Mouse (Mus musculus): Measurements from ENCODE around the gene Armc9.

The Armc9 gene

DNA sequence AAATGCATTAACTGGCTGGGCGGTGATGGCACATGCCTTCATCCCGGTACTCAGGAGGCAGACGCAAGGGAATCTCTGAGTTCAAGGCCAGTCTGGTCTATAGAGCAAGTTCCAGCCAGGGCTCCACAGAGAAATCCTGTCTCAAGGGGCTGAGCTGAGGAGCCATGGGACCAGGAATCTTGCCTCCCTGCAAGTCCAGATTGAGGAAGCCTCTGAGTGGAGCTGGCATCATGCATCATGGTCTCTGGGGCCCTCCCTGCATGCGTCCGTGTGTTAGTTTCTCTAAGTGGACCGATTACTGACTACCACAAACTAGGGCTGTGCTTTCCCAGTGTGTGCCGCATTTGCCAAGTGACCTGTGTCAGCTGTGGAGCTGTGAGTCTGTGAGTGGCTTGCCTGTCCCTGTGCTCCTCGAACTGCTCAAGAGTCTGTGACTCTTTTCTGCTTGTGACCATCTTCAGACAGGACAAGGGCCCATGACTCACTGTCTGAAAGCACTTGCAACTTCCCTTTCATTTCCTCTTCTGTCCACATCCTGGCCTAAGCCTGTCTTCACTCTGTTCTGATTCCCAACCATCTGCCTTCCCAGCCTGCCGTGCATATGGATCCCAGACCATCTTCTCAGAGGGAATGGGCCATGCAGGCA, 74.7 kb downstream of the Armc9 start:
- no peak for DNase-seq

DNA sequence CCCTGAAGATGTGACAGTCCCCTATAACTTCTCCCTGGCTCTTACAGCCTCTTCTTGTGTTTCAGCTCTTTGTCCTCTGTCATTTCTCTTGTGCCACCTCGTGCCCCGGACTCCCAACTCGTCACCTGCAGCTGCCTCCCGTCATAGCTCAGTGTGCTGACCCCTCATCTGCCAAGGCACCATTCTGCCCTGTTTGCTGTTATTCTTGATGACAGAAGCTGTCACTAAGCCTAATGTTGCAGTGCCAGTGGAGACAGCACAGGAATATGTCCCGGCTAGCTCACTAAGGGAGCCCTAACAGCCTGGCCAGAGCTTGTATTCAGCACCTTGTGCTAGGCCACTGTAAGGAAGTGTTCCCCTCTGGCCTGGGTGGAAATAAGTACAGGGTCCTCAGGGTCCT, 78.1 kb downstream of the Armc9 start:
- no peak for DNase-seq

DNA sequence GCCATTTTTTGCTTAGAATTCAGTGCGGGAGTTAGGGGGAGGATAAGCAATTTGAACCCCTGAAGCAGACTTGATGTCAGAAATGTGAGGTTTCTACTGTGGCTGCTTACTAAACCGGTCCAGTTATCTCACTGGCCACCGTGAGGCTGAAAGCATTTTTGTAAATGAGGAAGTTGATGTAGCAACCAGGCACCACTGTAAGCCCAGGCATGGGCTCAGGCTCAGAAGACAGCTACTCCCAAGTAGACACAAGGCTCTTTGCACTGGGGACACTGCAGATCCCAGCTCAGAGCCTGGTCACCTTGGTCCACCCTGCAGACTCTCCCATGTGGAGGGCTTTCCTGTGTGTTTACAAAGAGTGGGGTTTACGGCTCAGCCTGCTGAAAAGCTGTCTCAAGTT, 79.2 kb downstream of the Armc9 start:
- DNase-seq = no peak

DNA sequence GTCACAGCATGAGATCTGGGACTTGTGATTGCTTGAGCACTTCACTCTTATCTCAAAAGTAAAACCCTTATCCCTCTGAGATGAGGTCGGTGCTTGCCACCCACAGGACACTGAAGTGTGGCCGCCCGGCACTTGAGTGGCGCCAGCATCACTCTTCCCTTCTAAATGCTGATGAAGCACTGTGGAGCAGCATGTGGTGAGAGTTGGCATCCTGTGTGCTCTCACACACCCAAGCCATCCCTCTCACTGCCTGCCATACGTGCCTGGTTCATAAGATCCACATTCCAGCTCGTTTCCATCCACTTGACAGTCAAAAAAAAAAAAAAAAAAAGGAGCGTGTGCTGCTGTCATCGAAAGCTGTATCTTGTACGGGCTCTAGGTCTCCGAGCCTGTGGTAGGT, 80.5 kb downstream of the Armc9 start:
- no peak for DNase-seq

DNA sequence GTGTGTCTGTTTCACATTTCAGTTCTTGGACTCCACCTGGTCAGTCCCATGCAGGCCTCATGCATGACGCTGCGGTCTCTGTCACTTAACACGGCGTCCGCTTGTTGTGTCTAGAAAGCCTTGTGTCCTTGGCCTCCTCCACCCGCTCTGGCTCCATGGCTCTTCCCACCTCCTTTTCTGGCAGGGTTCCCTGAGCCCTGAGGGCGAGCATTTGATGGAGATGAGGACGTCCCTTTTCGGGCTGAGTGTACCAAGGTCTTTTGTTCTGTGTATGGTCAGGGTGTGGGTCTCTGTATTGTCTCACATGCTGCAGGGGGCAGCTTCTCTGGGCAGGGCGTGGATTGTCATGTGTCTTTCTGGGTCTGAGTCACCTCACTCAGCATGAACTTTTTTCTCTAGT, 81.9 kb downstream of the Armc9 start:
- no peak for DNase-seq

DNA sequence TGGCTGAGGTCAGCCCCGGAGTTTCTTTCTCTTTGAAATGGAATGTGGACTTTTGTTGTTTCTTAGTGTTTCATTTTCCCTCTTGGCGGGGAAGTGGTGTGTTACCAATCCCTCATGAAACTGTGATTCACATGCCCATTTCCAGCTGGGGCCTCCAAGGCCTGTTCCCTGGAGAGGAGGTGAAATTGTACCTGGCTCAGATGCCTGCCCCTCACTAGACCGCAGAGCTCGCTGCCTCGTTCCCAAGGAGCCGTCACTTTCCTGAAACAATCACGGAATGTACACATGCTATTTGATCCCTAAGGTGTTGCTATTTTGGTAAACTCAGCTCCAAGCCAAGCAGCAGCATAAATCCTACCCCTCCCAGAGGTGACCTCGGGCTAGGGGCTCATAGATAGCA, 84.4 kb downstream of the Armc9 start:
- no peak for DNase-seq

DNA sequence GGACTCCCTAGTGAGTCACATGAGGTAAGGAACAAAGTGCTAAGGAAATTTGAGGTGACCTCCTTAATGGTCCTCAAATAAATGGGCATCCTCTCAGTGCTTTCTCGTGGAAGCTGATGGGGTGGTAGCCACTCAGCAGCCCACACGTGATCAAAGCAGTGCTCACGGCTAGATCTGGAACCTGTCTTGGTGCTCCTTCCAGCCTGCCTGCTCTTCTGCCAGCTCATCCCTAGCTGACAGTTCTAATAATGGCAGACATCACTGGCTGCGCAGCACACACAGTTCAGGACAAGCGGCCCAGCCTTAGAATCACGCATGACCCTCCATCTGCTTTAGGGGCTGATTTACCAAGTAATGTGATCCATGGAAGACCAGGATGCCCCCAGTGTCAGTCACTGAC, 85.3 kb downstream of the Armc9 start:
- no peak for DNase-seq

DNA sequence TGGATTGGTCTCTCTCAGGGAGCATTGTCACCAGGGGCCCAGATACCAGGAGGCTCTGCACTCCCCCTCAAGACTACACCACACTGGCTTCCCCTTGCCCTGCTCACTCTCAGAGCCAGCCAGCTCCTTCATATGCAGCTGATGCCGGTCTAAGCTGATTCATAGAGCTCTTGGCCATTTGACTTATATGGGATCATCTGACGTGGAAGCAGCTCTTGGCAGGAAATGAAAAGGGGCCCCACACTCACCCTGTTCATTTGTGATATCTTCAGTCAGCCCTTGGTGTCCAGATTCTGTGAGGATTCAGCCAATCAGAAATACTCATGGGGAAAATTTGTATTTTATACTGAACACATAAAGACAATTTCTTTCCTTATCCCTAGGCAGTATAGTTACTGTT, 86.4 kb downstream of the Armc9 start:
- no peak for DNase-seq

DNA sequence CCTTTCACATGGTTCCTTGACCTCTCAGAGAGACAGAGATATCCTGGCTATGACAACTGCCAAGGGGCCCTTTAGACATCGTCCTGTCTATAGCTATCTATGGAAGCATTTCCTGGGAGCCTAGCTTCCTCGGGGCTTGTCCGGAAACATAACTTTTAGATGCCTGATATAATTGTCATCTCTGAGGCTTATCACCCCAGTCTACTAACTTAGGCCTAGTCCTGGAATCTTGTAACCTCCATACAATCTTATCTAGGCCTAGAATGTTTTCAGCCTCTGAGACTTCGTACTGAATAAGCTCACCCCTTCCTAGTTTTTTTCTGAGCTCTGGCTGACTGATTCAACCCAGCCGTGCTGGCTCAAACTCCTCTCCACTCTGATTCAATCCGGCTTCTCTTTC, 88.9 kb downstream of the Armc9 start:
- DNase-seq = no peak

DNA sequence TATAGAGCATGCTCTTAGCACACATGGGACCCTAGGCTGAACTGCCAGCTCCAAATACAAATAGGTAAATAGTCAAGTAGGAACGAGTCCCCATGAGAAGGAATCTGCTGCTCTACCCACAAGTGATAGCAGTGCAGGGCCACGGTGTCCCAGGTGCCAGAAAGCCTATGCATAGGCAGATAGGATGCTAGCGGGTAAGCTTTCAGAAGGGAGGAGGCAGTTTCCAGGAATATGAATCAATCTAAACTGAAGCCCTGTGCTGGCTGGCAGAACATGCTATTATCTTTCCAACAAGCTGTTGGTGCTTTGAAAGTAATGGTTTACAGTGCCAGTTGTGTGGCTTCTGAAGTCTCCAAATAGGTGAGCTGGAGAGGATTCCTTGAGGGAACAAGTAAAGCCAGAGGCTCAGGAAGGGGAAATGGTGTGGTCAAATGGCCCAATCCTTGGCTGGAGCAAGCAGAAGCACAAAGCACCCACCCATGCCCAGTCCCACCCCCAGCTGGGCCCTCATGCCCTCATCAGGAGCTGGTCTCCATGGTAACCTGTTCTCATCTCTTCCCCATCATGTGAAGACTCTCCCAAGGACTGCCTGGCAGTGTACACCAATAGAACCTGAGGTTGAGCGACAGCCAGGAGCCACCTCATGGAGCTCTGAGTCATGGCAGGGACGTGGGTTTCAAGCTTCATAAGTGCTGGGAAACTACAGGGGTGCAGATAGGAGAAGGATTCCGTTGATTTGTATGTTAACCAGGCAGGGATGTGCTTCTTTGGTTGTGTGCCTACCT, 90.9 kb downstream of the Armc9 start:
- DNase-seq = no peak

DNA sequence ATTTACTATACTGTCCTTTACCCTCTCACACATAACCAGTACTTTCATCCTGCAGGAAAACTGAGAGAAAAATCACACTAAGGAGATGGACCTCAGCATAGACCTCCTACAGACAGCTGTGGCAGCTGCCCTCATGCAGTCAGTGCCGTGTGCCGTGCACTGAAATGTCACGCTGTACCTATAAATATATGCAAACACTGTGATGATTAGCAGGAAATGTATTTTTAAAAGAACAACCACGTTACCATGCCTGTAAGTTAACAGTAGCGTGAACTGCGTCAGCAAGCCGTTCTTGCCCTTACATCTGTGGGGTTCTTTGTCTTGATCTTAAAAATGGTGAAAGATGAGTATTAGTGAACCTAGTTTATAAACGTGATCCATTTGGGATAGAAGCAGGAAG, 98.8 kb downstream of the Armc9 start:
- DNase-seq = no peak

DNA sequence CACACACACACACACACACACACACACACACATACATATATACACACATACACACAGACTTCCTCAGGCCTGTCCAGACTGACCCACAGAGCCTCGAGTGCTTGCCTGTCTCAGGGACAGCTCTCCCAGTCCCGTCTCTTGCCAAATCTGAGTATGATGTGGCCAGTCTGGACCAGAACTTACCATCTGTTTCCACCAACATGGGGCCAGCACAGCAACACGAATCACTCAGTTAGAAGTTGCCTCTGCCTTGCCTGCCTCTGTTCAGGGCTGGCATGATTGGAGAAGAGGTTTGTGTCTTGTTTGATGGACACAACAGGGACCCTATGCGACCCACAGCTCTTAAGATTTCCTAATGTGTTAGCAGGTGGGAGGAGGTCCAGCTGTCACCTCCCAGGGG, 101.7 kb downstream of the Armc9 start:
- no peak for DNase-seq

DNA sequence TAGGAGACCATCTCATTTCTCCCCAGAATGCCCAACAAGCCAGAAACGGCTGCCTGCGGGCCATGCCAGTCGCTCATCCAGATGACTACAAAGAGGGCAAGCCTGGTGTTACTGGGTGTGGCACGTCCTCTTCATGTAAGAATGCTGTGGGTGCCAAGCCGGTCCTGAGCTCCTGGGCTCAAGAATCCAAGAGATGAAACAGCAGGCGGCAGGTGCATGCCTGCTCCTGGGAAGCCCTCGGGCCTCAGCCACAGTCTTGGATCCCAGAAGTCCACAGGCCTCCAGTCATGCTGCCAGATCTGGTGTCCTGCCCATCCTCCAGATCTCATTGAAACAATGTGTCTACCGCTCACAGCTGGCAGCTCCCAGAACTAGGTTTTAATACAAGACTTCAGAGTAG, 102.6 kb downstream of the Armc9 start:
- no peak for DNase-seq

DNA sequence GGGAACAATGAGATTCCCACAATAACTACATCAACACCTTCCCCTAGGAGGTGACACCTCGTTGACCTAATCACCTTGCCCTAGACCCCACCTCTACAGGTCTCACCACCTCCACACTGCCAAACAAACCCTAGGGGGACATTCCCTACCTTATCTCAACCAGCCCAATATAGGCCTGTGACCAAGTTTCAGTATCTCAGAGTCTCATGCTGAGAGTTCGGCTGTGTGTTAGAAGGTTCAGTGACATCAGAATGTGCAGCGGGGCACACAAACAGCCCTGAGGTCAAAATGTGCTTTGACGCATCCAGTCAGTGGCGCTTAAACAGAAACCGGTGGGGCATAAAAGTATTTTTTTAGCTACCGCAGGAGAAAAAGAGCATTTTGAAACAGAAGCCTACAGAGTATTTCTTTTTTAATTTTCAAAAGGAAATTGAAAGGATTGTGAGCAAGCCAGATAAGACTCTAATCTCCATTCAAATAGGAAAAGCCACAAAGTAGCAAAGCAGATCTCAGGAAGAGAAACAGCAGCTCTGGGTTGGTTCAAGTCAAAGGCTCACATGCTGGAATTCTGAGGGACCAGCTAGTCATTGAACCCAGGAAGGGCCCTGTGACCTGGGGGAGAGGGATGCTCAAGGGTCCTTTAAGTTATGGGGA, 103.7 kb downstream of the Armc9 start:
- DNase-seq = no peak

DNA sequence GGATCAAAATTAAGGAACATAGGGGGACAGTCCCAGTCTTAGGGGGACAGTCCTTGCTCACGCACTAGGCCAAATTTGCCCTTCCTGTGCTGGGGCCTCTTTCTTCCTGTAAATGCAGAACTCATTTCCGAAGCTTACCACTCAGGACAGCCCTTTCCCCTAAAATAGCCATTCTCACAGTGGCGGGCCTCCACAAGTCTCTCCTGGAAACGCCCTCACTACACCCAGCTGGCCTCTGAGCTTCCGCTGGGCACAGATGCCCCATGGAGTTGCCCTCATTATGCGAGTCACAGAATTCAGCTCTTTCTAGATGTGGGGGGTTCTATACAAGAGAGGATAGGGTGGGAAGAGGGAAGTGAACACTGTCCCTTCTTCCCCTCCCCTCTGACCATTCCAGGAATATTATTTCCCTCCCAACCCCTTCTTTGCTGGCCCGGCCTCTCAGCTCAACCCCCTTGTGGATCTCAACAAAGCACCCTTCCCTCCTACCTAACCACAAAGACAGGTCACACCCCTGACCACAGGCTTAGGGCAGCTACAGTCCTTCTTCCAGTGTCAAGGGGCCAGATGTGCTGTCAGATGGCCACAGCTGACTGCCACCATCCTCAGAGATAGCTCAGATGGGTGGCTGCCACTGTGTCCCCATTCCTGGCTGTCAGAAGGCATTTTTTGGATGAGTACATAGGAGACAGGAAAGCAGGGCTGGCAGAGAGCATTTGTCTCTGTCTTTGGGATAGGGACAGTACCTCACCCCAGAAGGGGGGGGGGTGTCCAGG, 109.2 kb downstream of the Armc9 start:
- DNase-seq = no peak

DNA sequence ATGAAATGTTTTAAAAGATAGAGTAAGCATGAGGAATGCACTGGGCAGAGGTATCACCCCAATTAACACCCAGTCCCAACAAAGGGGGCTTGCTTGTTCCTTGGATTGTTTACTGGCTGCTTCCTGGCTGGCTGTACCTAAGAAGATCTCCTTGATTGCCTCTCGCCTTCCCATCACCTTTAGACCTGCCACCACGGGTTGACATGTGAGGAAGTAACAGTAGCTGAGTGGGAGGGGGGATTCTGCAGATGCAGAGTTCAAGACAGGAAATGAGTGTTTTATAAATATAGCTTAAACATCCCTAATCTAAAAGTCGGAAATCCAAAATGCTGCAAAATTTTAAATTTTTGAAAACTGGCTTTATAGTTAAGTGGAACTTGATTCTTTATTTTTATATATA, 110.5 kb downstream of the Armc9 start:
- no peak for DNase-seq

DNA sequence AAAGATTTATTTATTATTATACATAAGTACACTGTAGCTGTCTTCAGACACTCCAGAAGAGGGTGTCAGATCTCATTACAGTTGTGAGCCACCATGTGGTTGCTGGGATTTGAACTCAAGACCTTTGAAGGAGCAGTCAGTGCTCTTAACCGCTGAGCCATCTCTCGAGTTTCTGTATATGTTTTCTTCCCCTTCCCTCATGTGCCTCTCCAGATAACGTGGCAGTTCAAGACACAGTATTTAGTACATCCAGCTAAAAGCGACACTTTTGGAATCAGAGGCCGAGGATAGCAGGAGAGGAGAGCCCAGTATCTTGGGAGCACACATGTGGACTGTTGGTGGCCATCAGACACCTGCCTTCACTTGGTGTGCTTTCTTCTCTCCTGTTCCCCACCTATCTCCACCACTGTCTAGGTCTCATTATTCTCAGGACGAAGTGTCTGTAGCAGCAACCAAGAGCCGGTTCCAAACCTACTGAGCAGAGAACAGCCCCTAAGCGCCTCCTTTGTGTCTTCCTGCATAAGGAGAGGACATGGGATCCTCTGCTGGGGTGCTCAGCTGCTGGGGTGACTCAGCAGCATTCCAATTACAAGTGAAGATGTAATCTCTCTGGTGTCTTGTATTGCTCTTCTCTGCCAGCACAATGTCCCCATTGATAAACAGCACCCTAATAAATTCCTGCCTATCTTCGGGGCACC, 114.1 kb downstream of the Armc9 start:
- DNase-seq = no peak

DNA sequence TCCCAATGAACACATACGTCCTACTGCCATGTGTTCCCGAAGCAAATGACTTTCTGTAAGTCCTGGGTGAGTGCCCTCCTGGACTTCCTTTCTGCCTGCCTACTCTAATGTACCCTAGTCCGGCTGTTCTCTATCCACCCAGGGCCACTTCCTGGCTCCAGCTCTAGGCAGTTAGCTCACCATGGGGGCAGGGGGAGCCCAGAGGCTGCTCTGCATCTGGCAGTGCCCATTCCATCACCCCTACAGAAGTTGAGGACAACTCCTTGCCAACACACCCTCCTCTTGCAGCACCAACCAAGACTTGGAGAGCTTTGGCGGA, 114.6 kb downstream of the Armc9 start:
- DNase-seq = no peak

DNA sequence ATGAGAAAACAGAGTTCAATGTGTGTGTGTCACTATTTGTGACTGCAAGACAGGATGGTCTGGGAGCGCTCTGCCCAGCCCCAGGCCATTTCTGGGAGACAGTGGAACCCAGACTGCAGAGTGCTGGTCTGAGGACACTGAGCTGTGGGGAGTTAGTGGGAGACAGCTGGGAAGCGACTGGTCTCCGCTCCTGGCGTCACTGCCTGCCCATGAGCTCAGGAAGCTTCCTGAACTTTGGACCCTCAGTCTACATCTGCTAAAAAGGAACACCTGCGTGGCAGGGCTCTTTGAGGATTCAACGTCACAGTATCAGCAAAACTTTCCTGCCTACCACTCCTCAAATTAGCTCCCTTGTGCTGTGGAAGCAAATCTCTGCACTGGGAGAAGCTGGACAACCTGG, 117.1 kb downstream of the Armc9 start:
- no peak for DNase-seq

DNA sequence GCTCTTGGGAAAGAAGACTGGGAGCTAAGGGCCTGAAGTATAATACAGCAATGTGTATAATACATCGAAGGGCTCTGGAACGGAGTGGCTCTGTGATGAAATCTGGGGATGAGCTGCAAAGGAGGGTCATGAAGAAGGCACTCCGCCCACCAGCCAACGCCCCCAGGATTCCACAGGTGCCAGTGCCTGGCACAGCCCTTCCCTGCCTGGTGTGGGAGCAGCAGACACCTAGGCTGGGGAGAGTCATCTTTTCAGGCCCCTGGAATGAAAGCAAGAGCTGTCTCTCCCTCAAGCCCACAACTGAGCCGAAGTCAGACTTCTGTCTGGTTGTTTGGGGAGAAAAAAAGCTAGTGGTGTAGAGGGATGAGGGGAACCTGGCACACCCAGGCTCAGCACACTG, 122.5 kb downstream of the Armc9 start:
- no peak for DNase-seq

DNA sequence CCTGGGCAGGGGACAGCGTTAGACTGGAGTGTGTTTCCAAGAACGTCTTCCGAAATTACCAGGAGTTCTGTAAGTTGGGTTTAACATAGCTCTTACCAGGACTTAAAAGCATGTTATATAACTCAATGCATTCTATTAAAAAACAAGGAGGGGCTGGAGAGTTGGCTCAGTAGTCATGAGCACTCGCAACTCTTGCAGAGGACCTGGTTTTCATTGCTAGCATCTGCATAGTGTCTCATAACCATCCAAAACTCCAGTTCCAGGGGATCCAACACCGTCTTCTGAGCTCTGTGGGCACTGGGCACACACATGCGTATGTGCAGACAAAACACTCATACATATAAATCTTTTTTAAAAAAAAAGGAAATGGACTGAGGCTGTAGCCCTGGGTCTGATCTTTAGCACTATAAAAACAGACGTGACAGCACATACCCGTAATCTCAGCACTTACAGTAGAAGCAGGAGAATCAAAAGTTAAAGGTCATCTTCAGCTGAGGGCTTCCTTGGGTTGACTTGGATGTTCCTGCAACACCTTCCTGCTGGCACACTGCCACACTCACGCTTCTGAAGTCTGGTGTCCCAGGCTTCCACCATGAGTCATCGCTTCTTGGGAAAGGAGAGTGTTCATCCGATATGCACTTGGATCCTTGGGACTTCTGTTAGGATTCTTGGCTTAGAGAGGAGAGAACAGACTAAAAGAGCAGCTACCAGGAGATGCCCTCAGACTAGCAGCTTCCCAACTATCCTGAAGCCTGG, 127.4 kb downstream of the Armc9 start:
- peak in 1 of 2 experiments; percentile 20 for DNase-seq

DNA sequence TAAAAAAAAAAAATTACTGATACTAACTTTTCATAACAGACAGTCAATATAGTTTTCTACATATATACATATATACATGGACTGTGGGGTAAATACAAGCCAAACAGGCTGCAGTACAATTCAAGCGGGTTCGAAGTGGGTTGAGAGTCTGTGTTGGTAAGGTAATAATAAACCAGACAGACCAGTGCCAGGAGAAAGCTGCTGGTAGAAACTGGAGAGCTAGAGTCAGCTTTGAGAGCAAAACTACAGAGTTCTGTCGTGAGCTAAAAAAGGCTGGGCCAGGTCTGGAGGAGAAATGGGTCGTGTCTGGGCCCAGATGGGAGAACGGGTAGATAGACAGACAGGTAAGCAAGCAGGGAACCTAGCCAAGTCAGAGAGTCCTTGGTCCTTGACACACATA, 129.5 kb downstream of the Armc9 start:
- DNase-seq = peak; percentile 15 to 52

Data from kidney, adult 8-10 months (tissue).